Mouse (Mus musculus): ENCODE data around the gene Rbms2. TPM values are rescaled to one million over a fixed set of nuclear protein-coding genes. Genes with fewer than 3 reads are reported as not detected.
"Not testable (repeated sequence)": the region's sequence is repeated elsewhere in the genome, so short reads cannot be mapped to it uniquely, and the experiment has no call there.

The Rbms2 gene
- total RNA-seq, 2 experiments from 2014 or later, result 64.2 to 65.3 TPM

DNA sequence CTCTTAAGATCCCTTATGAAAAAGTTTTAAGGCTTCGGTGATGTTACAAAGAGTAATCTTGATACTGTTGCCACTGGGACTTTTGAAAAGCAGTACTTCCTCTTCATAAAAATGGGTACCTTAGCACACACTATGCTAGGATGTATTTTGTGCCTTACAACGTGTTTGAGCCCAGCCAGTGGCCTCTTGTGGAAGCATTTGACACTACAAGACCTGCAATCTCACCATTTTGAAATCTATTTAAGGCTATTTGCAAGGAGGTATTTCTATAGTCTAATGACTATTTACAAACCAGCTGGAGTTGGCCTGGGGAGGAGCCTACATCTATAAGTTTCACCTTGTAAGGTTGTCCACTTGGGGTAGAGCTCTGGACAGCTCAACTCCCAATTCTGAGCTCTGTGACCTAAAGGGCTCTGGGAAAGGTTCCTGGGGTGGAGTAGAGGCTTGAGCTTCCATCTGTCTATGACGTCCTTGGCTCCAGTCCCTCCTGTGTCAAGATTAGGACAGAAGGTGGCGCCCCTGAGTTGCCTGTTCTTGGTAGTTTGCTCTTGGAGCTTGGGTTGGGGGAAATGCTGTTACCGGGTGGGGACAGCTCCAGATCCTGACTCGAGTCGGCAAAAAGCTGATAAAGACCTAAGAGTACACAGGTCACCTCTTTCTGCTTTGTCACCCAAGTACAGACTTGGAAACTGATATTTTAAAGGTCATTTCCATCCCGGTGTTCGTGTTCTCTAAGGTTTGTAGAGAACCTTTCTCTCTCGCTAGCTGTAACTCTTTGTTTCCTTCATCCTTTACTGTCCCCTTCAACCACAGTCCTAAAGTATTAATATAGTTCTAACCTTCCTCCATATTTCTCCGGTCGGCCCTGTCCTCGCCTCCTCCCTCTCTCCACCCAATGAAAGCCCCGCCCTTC is 89.2 kb downstream of the Rbms2 start:
- peak; percentile 88 for DNase-seq

- no peak for DNase-seq
Measured at GRCm38 (mm10) chr10:128089842-128090241, 90.3 kb downstream of the Rbms2 start.

GRCm38 (mm10) chr10:128088181-128088580 is 91.9 kb downstream of the Rbms2 start:
- DNase-seq, result no peak

DNA sequence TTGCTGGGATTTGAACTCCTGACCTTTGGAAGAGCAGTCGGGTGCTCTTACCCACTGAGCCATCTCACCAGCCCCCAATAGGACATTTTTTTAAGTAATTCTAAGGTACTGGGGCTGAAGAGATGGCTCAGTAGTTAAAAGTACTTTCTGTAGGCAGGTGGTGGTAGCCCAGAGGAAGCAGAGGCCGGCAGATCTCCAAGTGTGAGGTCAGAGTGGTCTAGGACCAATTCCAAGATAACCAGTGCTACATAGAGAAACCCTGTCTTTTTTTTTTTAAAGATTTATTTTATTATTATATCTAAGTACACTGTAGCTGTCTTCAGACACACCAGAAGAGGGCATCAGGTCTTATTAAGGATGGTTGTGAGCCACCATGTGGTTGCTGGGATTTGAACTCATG is 92.9 kb downstream of the Rbms2 start:
- DNase-seq, result not testable (repeated sequence)

- no peak for DNase-seq
Measured at GRCm38 (mm10) chr10:128086391-128086790, 93.7 kb downstream of the Rbms2 start.

GRCm38 (mm10) chr10:128084160-128084559 is 95.9 kb downstream of the Rbms2 start:
- DNase-seq, result no peak

DNA sequence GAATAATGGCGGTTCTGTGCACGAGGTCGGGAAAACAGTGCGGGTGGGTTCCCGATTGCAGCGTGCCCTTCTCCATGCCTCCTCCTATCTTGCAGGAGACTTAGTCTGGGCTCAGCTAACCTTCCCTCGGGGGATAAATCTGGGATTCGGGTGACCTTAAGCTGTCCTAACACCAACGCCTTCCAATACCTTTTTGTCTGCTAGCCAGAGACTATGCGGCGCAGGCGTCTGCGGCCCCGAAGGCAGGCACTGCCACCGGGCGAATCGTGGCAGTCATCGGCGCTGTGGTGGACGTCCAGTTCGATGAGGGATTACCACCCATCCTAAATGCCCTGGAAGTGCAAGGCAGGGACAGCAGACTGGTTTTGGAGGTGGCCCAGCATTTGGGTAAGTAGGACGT is 96.4 kb downstream of the Rbms2 start:
- DNase-seq, result peak; percentile 25

DNA sequence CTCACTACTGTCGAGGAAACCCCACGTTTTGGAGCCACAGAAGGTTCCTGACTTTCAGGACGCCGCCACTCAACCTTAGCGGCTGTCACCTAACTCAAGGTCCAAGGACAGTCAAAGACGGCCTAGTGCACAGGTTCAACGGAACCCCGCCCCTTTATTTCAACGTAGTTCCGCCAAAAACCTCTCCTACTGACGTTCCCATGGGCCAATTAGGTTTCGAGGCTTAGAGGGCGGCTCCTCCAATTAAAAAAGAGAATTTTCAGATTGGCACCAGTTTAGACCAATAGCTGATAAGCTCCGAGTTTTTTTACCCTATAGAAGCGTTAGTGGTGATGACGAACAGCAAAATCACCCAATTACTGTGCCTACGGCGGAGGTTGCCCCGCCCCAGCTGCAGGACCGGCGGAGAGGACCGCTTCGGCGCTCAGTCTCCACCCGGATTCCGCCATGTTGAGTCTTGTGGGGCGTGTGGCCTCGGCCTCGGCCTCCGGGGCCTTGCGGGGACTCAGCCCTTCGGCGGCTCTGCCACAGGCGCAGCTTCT is 97.1 kb downstream of the Rbms2 start, which contains the start of gene Atp5b:
Atp5b (plus strand) TSS at position 394 of the 542 bp plus-strand sequence.
- peak; percentile 92 for DNase-seq

- no peak for DNase-seq
Measured at GRCm38 (mm10) chr10:128082477-128082808, 97.7 kb downstream of the Rbms2 start.

GRCm38 (mm10) chr10:128081807-128082476 is 98.2 kb downstream of the Rbms2 start:
- no peak for DNase-seq

Small RNA genes within 50 kb of the gene (microRNA-seq; reads per million reads assigned to microRNA genes)
- 16.1 to 28.3 reads per million in 2 experiments for gene Mir677

Other genes with a start within 250 kb of the Rbms2 start
- gene Hsd17b6, start 172.7 kb downstream of the Rbms2 start, total RNA-seq (2021), result not detected
- gene Prim1, start 165.1 kb downstream of the Rbms2 start, total RNA-seq (2021), result 1 to 10 TPM; 5.0 to 6.5 TPM
- 100 to 1,000 TPM; 517 to 566 TPM for gene Naca, start 144.7 kb downstream of the Rbms2 start, total RNA-seq (2021)
- gene Ptges3, start 121.3 kb downstream of the Rbms2 start, total RNA-seq (2021), result 10 to 100 TPM; 76.1 to 84.5 TPM
- gene Atp5b, start 97.0 kb downstream of the Rbms2 start, total RNA-seq (2021), result 1,000 to 10,000 TPM; 3,585 to 4,036 TPM
- 10 to 100 TPM; 16.1 to 22.7 TPM for gene Baz2a, start 88.7 kb downstream of the Rbms2 start, total RNA-seq (2021)
- gene Gls2, start 14.2 kb upstream of the Rbms2 start, total RNA-seq (2021), result 1 to 10 TPM; 1.1 to 1.4 TPM
- 10 to 100 TPM; 36.9 to 37.7 TPM for gene Spryd4, start 31.5 kb upstream of the Rbms2 start, total RNA-seq (2021)
- gene Mip, start 45.5 kb upstream of the Rbms2 start, total RNA-seq (2021), result not detected
- gene Timeless, start 51.8 kb upstream of the Rbms2 start, total RNA-seq (2021), result 1 to 10 TPM; 7.5 to 8.8 TPM
- gene Apon, start 73.8 kb upstream of the Rbms2 start, total RNA-seq (2021), result under 1 TPM; 0.14 to 0.20 TPM
- gene Apof, start 88.4 kb upstream of the Rbms2 start, total RNA-seq (2021), result under 1 TPM in 1 of 2 experiments, not detected in 1; 0.20 TPM
- 1 to 10 TPM; 5.9 to 7.6 TPM for gene Stat2, start 90.3 kb upstream of the Rbms2 start, total RNA-seq (2021)
- gene Il23a, start 118.5 kb upstream of the Rbms2 start, total RNA-seq (2021), result not detected
- gene Pan2, start 123.0 kb upstream of the Rbms2 start, total RNA-seq (2021), result 10 to 100 TPM in 1 of 2 experiments, 1 to 10 TPM in 1; 10.0 to 13.9 TPM
- 10 to 100 TPM; 62.5 to 71.7 TPM for gene Cnpy2, start 142.2 kb upstream of the Rbms2 start, total RNA-seq (2021)
- 100 to 1,000 TPM; 483 to 549 TPM for gene Cs, start 157.4 kb upstream of the Rbms2 start, total RNA-seq (2021)
- 100 to 1,000 TPM; 170 to 198 TPM for gene Coq10a, start 188.7 kb upstream of the Rbms2 start, total RNA-seq (2021)
- 10 to 100 TPM; 47.3 to 50.9 TPM for gene Ankrd52, start 196.8 kb upstream of the Rbms2 start, total RNA-seq (2021)
- not detected for gene Slc39a5, start 220.9 kb upstream of the Rbms2 start, total RNA-seq (2021)
- gene Nabp2, start 231.2 kb upstream of the Rbms2 start, total RNA-seq (2021), result 10 to 100 TPM; 50.7 to 51.3 TPM
- gene Rnf41, start 231.4 kb upstream of the Rbms2 start, total RNA-seq (2021), result 10 to 100 TPM; 16.4 to 19.1 TPM

All from gastrocnemius, postnatal 10 days (tissue).